Mouse (Mus musculus) cerebellum, adult 11 months (tissue): Measurements from ENCODE around the gene Zmiz1.

ENCODE experiments used
- DNase-seq: peaks from one replicate; pipeline ENCODE4 v3.0.0; 2022

Gene Zmiz1

DNA sequence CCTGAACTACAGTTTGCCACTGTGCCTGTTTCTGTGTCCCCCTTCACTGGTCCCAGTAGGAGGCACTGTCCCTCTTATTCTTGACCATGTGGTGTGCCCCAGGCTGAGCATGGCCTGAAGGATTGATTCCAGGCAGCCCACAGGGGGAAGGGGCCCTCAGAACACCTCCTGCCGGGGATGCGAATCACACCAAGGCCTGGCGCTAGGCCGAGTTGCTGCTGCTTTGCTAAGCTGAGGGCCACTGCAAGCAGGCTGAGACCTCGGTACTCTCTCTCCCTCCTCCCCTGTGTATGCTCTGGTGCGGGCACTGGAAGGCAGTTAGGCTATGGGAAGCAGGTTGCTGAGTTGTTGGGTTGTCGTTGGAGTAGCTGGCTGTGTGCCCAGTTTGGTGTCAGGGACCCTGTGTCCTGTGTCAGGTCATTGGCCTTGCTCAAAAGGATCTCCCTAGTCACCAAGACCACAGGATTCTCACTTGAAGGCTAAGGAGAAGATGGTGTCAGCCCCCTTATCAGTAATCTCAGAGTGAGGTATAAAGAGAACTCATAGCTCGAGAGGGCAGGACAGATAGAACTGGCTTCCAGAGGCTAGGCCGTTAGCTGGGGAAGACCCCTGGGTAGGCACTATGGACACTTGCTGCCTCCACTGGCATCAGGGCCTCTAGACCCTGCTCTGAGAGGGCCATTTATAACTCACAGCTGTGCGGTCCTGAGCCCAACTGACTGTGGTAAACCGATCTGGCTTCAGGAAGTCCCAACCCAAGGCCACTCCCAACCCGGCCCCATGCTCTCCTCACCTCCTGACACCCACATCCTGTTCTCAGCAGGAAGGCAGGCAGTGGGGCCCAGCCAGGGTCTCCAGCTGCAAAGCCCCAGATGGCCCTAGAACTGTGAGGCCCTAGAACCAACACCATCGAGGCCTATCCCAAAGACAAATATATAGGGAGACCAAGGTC is 57.9 kb downstream of the Zmiz1 start:
- peak; percentile 63 for DNase-seq

DNA sequence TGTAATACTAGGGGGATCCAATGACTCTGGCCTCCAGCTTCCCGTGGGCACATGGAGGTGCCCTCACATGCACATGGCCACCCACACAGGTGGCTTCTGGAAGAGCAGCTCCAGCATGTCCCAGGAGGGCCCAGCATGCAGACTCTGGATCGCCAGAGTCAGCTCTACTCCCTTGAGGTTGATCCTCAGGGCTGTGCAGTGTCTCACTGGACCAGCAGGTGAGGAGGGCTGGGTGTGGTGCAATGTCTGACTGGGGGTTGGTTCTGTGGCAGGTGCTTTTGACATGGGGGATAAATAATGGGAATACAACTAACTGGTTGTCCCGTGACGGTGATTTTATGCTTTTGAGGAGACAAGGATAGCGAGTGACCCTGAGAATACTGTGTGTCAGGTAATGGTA is 59.7 kb downstream of the Zmiz1 start:
- DNase-seq: peak; percentile 19

DNA sequence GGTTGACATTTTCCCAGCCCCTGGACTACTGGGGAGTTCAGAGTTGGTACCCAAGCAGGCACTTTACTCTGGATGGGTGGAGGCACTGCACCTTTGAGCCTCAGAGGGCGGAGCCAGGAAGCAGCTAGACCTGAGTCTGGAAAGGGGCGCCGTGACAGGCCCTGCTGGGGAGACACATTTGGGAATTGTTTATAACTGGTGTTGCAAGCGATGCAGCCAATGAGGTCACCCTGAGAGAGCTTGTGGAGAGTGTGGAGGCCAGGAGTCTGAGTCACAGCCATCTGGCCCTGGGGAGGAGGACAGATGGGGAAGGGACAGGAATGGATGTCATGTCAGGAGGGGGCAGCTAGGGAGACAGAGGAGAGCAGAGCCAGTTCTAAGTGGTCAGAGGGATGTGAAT is 60.7 kb downstream of the Zmiz1 start:
- DNase-seq: peak; percentile 89

DNA sequence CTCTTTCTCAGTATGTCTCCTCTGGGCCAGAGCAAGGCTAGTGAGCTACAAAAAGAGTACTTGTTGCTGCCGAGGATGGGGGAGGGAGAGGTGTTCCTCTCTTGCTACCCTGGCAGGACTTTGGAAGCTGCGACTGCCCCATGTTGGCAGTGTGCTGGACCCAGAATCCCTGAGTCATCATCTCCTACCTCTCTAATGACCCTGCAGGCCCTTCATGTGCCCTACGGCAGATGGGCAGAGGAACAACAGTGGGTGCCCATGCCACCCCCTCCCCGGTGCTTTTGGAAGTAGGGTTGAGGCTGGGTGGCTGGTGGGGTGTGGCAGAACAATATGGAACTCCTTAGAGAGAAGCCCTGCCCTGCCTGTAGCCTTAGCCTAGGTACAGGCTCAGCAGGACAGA is 61.6 kb downstream of the Zmiz1 start:
- peak; percentile 57 for DNase-seq

DNA sequence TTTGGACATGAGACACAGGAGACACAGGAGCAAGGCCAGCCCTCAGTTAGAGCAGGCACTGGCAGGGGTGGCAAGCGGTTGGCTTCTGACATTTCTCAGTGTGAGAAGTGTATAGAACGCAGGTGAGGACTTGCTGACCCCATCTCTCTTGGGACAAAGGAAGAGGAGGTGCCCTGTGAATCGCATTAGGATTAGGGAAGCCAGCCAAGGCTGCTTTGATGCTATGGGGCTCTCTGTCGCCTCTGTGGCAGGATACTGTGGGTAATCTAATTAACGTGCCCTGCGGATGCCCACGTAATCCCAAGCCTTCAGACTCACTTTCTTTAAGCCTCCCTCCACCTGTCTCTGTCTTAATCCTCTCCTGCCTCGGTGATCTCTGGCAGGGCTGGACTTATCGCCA is 62.0 kb downstream of the Zmiz1 start:
- no peak for DNase-seq

DNA sequence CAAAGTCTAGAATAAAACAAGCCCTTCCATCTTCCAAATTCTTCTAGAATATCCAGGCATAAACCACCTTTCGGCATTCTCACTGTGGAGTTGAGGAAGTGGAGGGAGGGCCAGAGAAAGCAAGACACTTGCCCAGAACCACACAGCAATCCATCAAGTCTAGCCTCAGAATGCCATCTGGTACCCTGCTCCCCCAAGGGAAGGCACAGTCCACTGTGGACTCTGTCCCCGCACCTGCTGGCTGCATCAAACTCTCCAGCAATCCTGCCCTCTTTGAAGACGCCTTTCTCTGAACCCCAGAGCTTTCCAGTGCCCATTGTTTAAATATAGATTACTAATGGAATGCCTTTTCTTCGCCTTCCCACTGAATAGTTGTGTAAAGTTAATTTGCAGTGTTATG is 62.5 kb downstream of the Zmiz1 start:
- peak; percentile 36 for DNase-seq

DNA sequence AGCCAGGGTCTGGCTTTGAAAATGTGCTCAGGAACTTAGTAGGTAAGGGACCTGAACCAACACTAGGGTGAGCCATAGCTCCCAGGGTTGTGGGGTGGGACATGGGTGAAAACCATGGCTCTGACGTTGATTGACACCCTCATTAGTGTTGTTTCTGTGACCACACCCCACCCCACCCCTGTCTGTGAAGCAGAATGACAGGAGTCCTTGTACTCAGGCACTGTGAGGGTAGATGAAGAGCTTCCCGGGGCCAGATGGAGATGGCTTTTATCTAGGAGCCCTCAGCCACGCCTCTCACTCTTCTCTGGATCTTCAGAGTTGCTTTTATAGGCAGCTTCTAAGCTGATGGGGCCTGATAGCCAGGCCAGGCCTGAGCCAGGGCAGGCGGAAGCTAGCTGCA is 63.4 kb downstream of the Zmiz1 start:
- no peak for DNase-seq

DNA sequence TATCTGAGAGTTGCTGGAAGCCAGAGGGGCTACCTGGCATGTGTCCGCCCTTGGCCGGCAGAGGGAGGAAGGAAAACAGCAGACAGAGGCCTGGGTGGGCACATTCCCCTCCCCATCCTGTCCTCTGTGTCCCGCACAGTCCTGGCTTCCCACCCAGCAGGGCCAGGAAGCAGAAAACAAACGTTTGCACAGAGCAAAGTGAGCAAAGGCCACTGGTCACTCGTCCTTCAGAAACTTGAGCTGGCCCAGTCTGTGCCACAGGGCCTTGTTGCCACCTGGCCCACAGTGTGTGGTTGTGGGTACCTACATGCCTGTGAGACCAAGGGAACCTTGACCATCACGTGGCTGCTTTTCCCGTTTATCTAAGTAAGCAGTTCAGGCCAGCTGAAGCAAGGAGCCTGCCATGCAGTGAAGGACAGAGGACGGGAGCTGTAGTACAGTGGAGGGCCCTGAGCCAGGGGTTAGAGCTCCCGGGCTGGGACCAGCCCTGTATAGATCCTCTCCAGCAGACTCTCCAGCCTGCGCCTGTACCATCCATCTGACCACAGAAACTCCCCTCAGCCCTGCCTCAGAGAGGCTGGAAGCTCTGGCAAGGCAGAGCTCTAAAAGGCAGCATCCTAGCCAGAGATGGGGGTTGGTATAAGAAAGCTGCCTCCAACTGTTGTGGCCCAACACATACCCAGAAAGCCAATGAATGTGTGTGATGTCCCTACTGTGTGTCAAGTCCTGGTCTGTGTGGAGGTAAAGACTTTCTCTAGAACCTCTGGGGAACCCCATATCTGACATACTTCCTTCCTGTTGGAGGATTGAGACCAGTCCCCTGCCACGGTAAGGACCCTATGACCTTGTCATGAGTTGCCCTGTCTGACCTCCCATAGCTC is 64.5 kb downstream of the Zmiz1 start:
- no peak for DNase-seq

DNA sequence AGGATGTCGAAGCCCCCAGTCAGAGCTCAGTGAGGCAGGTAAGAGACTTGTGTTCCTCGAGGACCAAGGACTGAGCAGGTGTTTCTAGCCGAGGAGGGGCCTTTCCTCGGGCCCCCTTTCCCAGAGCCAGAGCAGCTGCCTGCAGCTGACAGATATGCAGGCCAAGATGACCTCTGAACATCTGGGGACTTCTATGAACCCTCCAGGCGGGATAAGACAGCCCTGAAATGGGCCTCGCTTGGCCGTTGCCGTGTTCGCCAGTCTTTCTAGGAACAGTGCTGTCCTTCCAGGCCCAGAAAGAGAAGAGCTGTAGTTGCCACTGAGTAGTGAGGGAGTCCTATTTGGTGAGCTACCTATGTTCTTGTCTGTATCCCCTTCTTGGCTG is 65.1 kb downstream of the Zmiz1 start:
- no peak for DNase-seq

DNA sequence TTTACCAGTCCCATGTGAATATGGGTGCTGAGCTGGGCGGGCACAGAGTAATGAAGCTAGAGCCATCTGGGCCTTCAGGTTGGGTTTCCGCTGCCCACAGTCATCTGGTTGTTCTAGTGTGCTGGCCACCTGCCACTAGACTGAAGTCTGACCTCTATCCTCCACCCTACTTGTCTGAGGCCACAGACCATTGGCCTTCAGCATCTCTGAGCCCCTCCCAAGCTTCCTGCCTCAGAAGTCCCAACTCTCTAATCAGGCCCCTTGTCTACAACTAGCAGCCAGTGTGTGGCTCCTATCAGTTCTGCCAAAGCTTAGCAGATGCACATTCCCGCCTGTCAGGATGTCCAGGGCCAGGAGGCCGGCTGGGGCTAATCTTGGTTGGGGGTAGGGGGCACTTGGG is 65.9 kb downstream of the Zmiz1 start:
- DNase-seq: no peak

DNA sequence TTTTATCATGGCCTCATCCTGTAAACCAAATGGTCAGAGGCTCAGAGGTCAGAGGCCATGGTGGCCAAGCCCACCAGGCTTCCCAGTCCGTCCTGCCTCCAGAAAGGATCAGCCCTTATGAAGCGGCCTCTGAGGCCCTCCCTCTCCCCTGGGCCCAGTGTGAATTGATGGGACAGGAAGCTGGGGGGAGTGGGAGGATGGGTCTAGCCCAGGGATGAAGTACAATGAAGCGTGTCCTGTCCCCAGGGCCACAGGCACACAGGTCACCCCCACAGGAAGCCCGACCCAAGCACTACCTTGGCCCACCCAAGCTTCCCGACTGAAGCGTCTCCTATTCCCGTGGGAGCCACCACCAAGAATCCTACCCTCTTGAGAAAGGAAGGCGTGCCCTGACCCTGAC is 66.7 kb downstream of the Zmiz1 start:
- no peak for DNase-seq

DNA sequence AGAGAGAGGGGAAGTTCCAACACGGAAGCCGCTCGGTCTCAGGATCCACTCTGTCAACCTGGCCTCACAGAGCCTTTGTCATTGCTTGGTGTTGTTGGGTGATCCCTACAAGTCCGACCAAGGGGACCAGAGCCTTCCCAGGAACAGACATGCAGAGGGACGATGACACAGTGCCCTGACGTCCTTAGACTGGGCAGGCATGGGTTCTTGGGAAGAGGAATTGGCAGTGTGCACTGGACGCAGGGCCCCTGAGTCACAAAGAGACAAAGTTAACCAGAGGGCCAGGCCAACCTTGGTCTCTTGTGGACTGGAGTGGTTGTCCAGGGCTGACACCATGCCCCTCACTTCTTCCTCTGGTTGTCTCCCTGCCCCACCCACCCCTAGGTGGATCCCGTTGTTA is 67.9 kb downstream of the Zmiz1 start:
- peak; percentile 19 for DNase-seq

DNA sequence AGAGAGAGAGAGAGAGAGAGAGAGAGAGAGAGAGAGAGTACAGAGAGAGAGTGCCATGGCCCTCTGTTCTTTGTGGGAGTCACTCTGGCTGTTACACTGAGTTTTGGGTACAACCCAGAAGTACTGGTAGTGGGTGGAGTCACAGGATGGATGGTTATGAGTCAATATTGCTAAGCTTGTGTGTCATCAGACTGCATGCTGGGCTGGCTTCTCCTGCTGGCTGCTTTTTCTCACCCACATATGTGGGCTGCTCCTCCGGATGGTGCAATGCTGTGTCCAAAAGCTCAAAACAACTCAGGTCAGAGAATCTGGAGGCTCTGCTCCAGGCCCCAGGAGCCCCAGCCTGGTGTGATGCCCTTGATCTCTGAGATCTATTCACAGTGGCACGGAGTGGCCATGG is 68.3 kb downstream of the Zmiz1 start:
- DNase-seq: peak; percentile 57

DNA sequence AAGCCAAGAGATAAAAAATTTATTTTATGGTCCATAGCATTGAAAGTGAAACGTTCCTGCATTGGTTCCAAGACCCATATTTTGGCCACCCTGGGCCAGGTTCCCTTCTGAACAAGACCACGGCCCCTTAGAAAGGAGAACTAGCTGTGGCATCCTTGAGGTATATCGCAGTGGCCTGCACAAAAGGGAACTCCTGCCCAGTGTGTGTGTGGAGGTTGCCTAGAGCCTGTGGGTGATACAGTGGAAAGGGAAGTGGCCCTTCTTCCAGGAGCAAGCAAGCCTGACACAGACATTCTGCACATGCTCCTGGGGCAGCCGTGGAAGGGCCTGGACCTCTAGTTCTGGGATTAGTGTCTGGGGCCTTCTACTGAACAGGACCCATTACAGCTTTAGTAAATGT is 71.4 kb downstream of the Zmiz1 start:
- no peak for DNase-seq

DNA sequence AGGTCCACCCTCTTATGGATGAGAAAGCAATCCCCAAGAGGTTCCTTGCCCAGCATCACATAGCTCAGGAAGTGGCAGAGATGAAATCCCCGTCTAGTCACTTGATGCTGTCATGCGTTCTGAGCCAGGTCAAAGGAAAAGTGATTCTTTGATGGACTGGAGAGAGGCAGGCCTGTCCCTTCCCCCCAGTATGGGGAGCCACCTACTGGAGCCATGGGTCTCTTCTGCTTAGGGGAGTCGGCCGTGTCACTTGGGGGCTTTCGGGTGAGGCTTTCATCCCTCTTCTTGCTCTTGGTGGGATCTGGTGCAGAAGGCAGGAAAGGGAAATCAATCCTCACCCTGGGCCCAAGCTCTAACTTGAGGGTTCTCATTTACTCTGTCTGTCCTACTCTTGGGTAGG is 71.8 kb downstream of the Zmiz1 start:
- DNase-seq: no peak

DNA sequence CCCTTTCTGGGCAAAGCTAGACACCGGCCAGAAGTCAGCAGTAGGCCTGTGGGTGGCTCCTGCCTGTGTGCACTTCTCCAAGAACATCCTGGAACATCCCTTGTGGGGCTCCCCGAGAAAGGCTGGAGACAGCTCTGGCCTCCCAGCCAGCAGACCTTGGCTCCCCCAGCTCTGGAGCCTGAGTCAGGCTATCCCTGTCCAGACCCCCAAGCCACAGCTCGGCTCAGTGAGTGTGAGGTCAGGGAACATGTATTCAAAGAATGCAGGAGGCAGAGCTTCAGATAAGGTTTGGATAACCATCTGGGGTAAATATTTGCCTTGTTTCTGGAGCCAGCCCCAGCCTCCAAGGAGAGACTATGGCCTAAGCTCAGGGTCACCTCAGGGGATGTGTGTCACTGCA is 74.0 kb downstream of the Zmiz1 start:
- no peak for DNase-seq

DNA sequence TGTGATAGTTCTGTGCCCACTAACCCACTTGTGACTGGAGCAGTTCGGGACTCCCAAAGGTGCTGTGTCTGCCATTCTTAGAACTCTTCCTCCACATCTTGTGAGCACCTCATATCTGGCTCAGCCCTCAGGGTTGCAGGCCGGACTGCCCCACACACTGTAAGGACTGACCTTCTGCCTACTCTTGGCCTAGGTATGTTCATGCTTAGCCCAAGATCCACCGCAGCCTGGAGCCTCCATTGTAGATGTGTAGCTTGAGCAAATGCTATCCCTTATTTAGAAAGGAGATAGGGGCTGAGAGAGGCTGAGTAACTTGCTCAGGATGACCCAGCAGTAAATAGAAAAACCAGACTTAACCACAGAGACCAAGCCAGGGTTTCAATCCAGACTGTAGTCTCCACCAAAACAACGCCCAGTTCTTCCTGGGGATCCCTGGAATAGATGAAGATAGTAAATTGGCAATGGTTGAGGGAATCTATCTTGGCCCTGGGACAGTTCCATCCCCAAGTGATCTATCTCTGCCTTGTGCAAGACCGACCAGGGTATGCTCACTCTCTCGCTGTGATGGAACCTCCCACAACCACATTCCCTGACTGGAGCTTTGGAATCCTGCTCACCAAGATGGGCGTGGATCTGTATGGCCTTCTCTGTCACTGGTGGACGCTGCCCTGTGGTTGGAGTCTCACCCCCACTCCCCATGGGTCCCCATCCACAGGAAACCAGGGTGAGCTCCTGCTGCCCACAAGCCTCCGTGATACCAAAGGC is 74.8 kb downstream of the Zmiz1 start:
- DNase-seq: no peak

DNA sequence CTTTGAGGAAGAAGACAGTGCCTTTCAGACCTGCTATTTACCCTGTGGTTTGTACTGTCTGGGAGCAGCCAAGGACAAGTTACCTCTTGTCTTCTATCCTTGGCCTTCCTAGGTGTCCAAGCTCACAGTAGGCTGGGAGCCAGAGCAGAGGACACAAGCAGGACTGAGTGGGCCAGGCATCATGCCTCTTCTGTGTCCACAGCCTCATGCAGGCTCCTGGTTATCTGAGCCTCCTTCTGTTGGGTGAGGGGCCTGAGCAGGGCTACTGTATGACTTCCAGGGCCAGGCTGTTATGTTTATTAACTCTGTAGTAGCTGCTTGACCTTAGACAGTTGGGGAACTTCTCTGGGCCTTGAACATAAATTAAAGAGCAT is 75.4 kb downstream of the Zmiz1 start:
- no peak for DNase-seq

DNA sequence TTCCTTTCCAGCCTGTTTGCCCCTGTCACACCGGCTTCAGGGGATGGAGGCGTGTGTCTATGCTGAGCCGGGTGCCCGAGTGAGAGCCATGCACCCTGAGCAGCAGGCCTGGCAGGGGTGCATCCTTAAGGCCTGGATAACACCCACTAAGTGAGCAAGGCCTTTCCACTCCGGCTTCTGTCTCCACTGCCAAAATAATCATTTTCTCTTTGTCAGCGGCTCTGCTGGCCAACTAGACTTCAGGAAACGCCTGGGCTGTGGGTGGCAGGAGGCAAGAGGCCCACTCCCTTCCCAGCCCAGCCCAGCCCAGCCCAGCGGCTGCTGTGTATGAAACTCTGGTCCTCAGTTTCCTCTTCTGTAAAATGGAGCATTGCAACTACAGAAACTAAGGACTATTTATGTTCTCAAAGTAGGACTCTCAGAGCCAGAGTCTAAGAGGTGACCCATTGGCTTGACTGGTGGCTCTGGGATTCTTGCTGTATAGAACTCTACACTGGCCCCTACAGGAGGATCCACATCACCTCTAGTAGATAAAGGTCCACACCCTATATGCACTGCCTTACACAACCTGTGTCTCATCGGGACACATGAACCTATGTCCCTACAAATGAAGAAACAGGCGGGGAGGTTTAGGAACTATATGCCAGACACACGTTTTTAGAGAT is 76.1 kb downstream of the Zmiz1 start:
- DNase-seq: no peak

DNA sequence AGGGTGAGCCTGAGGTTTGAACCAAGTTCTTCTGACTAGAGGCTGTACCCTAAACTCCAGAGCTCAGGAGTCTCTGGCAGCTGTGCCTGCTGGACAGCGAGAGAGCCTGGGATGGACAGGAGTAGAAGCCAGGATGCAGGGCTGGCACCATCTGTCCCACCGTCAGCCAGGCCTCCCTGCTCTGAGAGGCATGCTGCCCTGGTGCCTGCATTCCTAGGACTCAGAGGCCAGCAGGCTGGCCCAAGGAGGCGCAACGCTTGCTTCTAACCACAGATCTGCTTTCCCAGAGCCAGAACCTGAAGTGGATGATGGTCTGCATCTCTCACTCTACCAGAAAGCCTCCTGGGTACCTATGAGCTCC is 76.6 kb downstream of the Zmiz1 start:
- DNase-seq: peak; percentile 61

DNA sequence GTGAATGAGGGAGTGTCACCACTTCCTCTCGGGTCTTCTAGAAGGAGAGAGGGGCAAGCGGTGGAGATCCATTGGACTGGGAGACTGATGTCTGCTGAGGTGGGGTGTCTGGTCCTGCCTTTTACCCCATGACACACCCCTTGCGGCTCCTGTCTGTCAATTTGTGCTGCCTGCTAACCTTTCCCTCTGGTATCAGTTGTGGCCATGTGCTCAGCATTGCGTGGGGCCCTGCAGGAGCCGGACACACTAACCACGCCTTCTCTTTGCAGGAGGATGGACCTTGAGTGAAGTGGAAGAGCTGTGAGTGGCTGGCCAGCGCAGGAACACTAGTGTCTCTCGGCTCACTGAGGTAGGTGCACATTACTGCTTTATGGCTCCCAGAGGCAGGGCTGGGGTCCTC is 77.5 kb downstream of the Zmiz1 start:
- no peak for DNase-seq

DNA sequence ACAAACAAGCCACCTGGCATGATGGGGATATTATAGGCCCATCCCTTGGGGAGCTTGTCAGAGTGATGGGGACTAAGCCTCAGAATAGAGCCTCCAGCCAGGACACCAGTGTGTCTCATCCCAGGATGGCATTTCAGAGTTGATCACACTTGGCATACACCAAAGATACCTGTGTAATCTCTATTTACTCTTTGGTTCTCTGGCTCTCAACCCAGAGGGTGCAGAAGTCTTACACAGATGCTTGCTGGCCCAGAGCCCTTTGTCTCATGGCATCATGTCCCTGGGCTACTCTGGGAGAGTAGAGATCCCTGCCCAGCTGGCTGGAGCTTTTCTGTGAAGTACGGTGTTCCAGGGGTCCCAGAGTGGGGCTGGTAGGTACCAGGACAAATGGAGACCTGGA is 78.4 kb downstream of the Zmiz1 start:
- DNase-seq: no peak

DNA sequence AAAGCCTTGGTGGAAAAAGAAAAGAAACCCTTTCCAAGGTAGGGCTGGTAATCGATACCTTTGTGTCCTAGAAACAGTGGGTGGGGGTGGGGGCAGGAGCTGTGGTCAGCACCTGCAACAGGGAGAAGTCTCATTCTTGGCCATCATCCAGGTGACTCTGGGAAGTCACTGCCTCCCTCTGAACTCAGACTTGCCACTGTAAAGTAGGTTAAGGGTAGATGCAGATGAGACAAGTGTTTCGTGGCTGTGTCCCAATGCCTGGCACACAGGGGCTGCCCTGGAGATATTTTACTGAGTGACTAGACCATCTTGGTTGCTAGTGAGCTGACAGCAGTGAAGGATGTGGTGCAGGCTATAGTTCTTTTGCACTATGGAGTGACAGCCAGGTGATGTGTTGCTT is 79.5 kb downstream of the Zmiz1 start:
- DNase-seq: no peak
